Mouse (Mus musculus) G1E-ER4 (cell line): ENCODE data around the gene Nedd9. TPM values are rescaled to one million over a fixed set of nuclear protein-coding genes. Genes with fewer than 3 reads are reported as not detected.

Experiments
- GATA1 ChIP-seq: IDR thresholded peaks from one replicate; pipeline ENCODE4 v1.8.0; 2012; ENCODE audit warnings: low read length, inconsistent platforms
- polyA plus RNA-seq: library from polyadenylated mRNA; stranded (reverse); fragments of >175 nt; gene quantifications from 2 replicates; pipeline ENCODE4 v1.2.3, GENCODE M21; 2012

Nedd9 gene
- polyA plus RNA-seq, 1 experiment, result 0.02 TPM

GRCm38 (mm10) chr13:41293595-41293994 is 193.6 kb downstream of the Nedd9 start:
- no peak for TF ChIP-seq GATA1

DNA sequence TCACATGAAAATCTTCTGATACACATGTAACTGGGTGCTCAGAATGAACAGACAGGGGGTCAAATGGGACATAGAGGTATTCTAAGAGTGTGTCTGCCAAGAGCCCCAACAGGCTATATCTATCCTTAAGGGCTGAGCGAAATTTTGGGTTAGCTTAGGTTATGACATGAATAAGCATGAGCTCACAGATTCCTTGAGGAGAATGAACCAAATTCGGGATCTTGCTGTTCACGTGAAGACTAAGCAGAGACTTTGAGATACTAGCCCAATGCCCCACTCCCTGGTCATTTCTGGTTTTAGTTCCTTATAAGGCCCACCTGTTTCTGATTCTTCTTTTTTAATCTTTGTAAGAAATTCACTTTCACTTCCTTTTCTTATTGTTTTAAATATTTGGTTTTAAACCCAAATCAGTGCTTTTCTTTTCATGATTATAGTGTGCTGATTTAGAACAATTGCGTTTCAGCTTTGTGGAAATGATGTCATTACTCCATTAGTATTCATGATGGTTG is 195.6 kb downstream of the Nedd9 start:
- no peak for TF ChIP-seq GATA1

- TF ChIP-seq GATA1, result no peak
Measured at GRCm38 (mm10) chr13:41286285-41286684, 200.9 kb downstream of the Nedd9 start.

- no peak for TF ChIP-seq GATA1
Measured at GRCm38 (mm10) chr13:41285448-41285847, 201.7 kb downstream of the Nedd9 start.

GRCm38 (mm10) chr13:41283256-41283655 is 203.9 kb downstream of the Nedd9 start:
- TF ChIP-seq GATA1, result no peak

- TF ChIP-seq GATA1, result no peak
Measured at GRCm38 (mm10) chr13:41280696-41281095, 206.5 kb downstream of the Nedd9 start.

GRCm38 (mm10) chr13:41273927-41274650 is 213.1 kb downstream of the Nedd9 start, which contains the start of gene Gm17364:
Gm17364 (minus strand) TSS chr13:41273977.
- TF ChIP-seq GATA1, result no peak

- no peak for TF ChIP-seq GATA1
Measured at GRCm38 (mm10) chr13:41267827-41268408, 219.2 kb downstream of the Nedd9 start.

DNA sequence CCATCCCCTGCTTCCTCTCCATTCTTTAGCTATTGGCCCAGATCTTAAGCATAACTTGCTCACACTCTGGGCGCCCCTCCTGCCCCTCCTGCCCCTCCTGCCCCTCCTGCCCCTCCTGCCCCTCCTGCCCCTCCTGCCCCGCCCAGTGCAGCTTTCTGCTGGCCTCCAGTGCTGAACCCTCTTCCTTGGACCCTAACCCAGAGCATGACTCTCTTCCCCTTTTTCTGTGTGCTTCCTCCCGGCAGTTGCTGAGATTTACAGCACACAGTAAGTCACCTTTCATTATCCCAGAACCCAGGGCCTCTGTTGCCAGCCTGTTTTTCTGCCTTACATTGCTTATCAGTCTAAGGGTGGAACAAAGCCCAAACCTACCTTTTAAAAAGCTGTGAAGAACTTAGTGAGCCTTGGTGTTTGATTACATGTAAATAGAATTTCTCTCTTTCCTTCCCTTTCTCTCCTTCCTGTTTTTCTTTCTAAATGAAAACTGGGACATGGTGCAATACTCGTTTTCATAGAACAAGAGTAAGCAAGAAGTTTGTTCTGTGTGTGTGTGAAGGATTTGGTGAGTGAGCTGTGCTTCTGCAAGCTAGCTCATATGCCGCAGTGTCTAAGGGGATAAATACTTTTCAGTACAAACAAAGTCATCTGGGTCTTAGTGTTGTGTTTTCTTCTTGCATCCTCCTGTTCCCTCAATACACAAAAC is 223.7 kb downstream of the Nedd9 start:
- no peak for TF ChIP-seq GATA1

Other genes starting within 250 kb of the Nedd9 start
- gene Smim13, start 237.5 kb downstream of the Nedd9 start, polyA plus RNA-seq, result 3.1 and 4.2 TPM in 2 replicates
- not detected in 2 replicates for gene Gm17364, start 213.4 kb downstream of the Nedd9 start, polyA plus RNA-seq
- gene Tmem170b, start 118.5 kb upstream of the Nedd9 start, polyA plus RNA-seq, result 5.7 and 7.3 TPM in 2 replicates